Mouse (Mus musculus): Measurements from ENCODE around the gene Acadvl. TPM values are rescaled to one million over a fixed set of nuclear protein-coding genes. Genes with fewer than 3 reads are reported as not detected.

Gene Acadvl
- polyA plus RNA-seq, 1 experiment: 3.2 TPM

DNA sequence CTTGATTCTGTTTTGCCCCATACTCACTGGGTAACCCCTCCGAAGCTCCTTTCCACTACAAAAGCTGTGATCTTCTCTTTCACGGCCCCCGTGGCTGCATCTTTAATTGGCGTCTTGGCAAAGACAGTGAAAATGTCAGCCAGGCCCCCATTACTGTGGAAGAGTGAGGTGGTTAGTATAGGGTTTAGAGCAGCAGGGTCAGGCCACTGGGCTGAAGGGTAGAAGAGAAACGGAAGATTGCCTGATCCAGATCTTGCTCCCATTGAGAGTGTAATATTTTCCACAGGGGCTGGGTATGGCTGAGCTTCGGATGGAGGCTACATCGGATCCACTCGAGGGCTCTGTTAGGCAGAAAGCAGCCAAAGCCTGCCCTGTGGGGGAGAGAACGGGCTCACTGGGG, 2.3 kb downstream of the Acadvl start:
- Histone ChIP-seq H3K27me3 (ENCODE audit: control insufficient read depth) (no peaks in the 10 kb centered on the region), H3K9me3 (ENCODE audit: control insufficient read depth, low read length) (no peaks in the 10 kb centered on the region), H3K36me3 (ENCODE audit: control insufficient read depth) (peaks cover 66% of the 10 kb centered on the region), H3K4me3 (replicated peaks) (no peak overlapping the region), H3K4me1 (ENCODE audit: control insufficient read depth) (peaks cover 34% of the 10 kb centered on the region)
- TF ChIP-seq TAL1 (IDR thresholded peaks at IDR 0.05; ENCODE audit: low read length): no peak
- no peak for TF ChIP-seq GATA1 (IDR thresholded peaks at IDR 0.05; ENCODE audit: low read length)

DNA sequence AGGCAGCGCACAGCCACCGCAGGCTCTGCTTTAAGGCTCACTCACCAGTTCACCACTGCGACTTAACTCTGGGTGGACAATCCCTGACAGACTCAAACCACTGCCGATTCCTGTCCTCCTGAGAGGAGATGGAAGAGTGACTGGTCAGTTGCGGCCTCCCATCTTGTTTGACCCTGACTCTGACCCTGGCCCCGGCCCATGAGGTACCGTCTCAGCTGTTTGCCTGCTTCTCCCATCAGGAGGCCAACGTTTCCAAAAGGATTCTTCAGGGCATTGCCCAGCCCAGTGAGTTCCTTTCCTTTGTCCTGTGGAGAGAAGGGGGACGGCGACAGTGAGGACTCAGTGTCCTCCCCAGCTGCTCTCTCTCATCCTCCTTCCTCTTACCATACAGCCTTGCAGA, 4.2 kb downstream of the Acadvl start:
- Histone ChIP-seq H3K4me1 (ENCODE audit: control insufficient read depth) (peaks cover 24% of the 10 kb centered on the region), H3K9me3 (ENCODE audit: control insufficient read depth, low read length) (no peaks in the 10 kb centered on the region), H3K36me3 (ENCODE audit: control insufficient read depth) (peaks cover 86% of the 10 kb centered on the region), H3K4me3 (replicated peaks) (no peak overlapping the region), H3K27me3 (ENCODE audit: control insufficient read depth) (no peaks in the 10 kb centered on the region)
- TF ChIP-seq TAL1 (IDR thresholded peaks at IDR 0.05; ENCODE audit: low read length): no peak
- no peak for TF ChIP-seq GATA1 (IDR thresholded peaks at IDR 0.05; ENCODE audit: low read length)

DNA sequence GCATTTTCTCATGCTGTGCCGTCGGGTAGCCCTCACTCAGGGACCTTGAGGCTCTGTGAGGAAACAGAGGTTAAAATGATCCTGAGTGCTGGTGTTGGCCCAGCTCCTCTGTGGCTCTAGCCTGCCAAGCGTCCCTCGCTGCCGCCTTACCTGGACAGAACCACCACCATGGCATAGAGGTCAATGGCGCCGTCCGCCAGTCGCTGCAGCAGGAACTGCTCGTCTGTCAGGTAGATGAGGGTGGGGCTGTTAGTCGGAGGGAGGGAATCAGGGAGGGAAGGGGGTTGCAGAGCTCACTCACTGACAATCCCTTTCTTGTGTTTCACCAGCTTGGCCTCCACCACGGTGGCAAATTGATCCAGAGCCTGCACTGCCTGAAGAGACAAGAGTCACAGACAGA, 4.7 kb downstream of the Acadvl start:
- Histone ChIP-seq H3K27me3 (ENCODE audit: control insufficient read depth) (no peaks in the 10 kb centered on the region), H3K9me3 (ENCODE audit: control insufficient read depth, low read length) (no peaks in the 10 kb centered on the region), H3K36me3 (ENCODE audit: control insufficient read depth) (peaks cover 89% of the 10 kb centered on the region), H3K4me1 (ENCODE audit: control insufficient read depth) (peaks cover 21% of the 10 kb centered on the region), H3K4me3 (replicated peaks) (no peak overlapping the region)
- TF ChIP-seq TAL1 (IDR thresholded peaks at IDR 0.05; ENCODE audit: low read length): no peak
- TF ChIP-seq GATA1 (IDR thresholded peaks at IDR 0.05; ENCODE audit: low read length): no peak

DNA sequence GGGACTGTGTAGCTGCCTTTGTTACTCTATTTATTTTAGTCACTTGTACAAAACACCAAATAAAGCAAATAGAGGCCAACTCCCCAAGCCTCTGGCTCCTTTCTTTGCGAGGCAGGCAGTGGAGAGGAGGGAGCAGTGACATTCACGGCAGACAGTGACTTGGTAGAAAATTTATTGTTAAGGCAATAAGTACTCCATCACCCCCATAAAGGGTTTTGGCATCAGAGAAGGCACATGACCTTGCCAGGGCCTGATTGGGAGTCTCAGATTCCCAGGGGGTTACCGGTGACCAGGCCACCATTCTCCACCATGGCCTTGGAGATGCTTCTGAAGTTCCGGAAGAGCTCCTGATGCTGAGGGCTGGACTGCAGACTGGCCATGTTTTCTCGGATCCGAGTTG, 5.2 kb downstream of the Acadvl start:
- H3K27me3 ChIP-seq (ENCODE audit: control insufficient read depth): no peaks in the 10 kb centered on the region
- TF ChIP-seq GATA1 (IDR thresholded peaks at IDR 0.05; ENCODE audit: low read length): no peak
- H3K4me1 ChIP-seq (ENCODE audit: control insufficient read depth): peaks cover 16% of the 10 kb centered on the region
- no peak overlapping the region for H3K4me3 ChIP-seq (replicated peaks)
- no peaks in the 10 kb centered on the region for H3K9me3 ChIP-seq (ENCODE audit: control insufficient read depth, low read length)
- H3K36me3 ChIP-seq (ENCODE audit: control insufficient read depth): peaks cover 94% of the 10 kb centered on the region

- peaks cover 21% of the 10 kb centered on the region for H3K4me1 ChIP-seq (ENCODE audit: control insufficient read depth)
- H3K27me3 ChIP-seq (ENCODE audit: control insufficient read depth): no peaks in the 10 kb centered on the region
- no peak for TF ChIP-seq TAL1 (IDR thresholded peaks at IDR 0.05; ENCODE audit: low read length)
- TF ChIP-seq GATA1 (IDR thresholded peaks at IDR 0.05; ENCODE audit: low read length): no peak
- H3K36me3 ChIP-seq (ENCODE audit: control insufficient read depth): peaks cover 61% of the 10 kb centered on the region
- no peaks in the 10 kb centered on the region for H3K9me3 ChIP-seq (ENCODE audit: control insufficient read depth, low read length)
- H3K4me3 ChIP-seq (replicated peaks): no peak overlapping the region
Measured at GRCm38 (mm10) chr11:70005521-70005920, 9.7 kb downstream of the Acadvl start.

DNA sequence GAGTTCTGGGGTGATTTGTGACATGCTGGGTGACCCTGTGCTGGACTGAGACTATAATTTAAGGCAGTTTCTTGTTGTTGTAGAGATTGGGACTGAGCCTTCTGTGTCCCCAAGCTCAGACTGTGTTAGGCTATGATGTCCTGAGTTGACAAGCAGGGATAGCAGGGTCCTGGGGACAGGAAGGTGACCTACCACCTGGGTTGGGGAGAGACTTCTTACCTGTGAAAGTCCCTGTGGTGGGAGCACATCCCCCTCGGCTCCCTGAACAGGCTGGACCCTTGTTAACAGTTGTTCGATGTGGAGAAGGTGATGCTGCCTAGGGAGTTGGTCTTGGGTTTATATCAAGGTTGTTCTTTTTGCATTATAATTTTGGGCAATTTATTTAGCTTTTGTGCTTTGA, 12.7 kb downstream of the Acadvl start:
- Histone ChIP-seq H3K4me3 (replicated peaks) (no peak overlapping the region), H3K4me1 (ENCODE audit: control insufficient read depth) (peaks cover 51% of the 10 kb centered on the region), H3K27me3 (ENCODE audit: control insufficient read depth) (no peaks in the 10 kb centered on the region), H3K9me3 (ENCODE audit: control insufficient read depth, low read length) (no peaks in the 10 kb centered on the region), H3K36me3 (ENCODE audit: control insufficient read depth) (peaks cover 60% of the 10 kb centered on the region)
- TF ChIP-seq TAL1 (IDR thresholded peaks at IDR 0.05; ENCODE audit: low read length): no peak
- no peak for TF ChIP-seq GATA1 (IDR thresholded peaks at IDR 0.05; ENCODE audit: low read length)

GRCm38 (mm10) chr11:70001865-70002264, 13.3 kb downstream of the Acadvl start:
- Histone ChIP-seq H3K27me3 (ENCODE audit: control insufficient read depth) (no peaks in the 10 kb centered on the region), H3K36me3 (ENCODE audit: control insufficient read depth) (peaks cover 54% of the 10 kb centered on the region), H3K4me1 (ENCODE audit: control insufficient read depth) (peaks cover 57% of the 10 kb centered on the region), H3K4me3 (replicated peaks) (peak overlapping the region; percentile 4), H3K9me3 (ENCODE audit: control insufficient read depth, low read length) (no peaks in the 10 kb centered on the region)
- TF ChIP-seq GATA1 (IDR thresholded peaks at IDR 0.05; ENCODE audit: low read length) (no peak), TAL1 (IDR thresholded peaks at IDR 0.05; ENCODE audit: low read length) (no peak)

- no peak for TF ChIP-seq GATA1 (IDR thresholded peaks at IDR 0.05; ENCODE audit: low read length)
- no peak for TF ChIP-seq TAL1 (IDR thresholded peaks at IDR 0.05; ENCODE audit: low read length)
- peak overlapping the region; percentile 88 for H3K4me3 ChIP-seq (replicated peaks)
- H3K4me1 ChIP-seq (ENCODE audit: control insufficient read depth): peaks cover 60% of the 10 kb centered on the region
- peaks cover 47% of the 10 kb centered on the region for H3K36me3 ChIP-seq (ENCODE audit: control insufficient read depth)
- no peaks in the 10 kb centered on the region for H3K27me3 ChIP-seq (ENCODE audit: control insufficient read depth)
- H3K9me3 ChIP-seq (ENCODE audit: control insufficient read depth, low read length): no peaks in the 10 kb centered on the region
Measured at GRCm38 (mm10) chr11:70001159-70001558, 14.1 kb downstream of the Acadvl start.

DNA sequence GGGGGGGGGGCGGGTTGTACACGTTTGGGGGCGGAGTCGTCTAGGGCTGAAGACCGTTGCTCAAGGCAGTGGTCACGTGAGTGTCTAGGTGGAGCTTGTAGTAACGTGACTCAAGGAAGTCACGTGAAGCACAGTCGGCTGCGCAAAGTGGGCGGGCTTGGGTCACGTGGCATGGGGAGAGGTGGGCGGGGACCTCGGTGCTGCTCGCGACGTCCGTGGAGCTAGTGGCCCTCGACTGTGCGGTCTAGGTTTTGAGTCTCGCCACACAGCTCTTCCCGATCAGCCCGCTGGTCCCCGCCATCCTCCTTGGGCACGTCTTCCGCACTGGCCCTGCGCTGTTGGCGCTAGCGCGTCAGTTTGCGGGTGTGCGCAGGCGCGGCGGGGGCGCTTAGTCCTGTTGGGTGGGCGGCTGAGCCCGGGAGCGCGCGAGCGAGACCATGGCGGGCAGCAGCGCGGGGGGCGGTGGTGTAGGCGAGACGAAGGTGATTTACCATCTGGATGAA, 14.8 kb downstream of the Acadvl start, which contains the start of gene Dvl2:
Gene Dvl2 (plus strand): TSS at position 200 of the 503 bp plus-strand sequence.
- TF ChIP-seq TAL1 (IDR thresholded peaks at IDR 0.05; ENCODE audit: low read length) (no peak), GATA1 (IDR thresholded peaks at IDR 0.05; ENCODE audit: low read length) (no peak)
- Histone ChIP-seq H3K4me1 (ENCODE audit: control insufficient read depth) (peaks cover 60% of the 10 kb centered on the region), H3K36me3 (ENCODE audit: control insufficient read depth) (peaks cover 40% of the 10 kb centered on the region), H3K27me3 (ENCODE audit: control insufficient read depth) (no peaks in the 10 kb centered on the region), H3K4me3 (replicated peaks) (peak within 1 kb of the TSS; percentile 88), H3K9me3 (ENCODE audit: control insufficient read depth, low read length) (no peaks in the 10 kb centered on the region)

DNA sequence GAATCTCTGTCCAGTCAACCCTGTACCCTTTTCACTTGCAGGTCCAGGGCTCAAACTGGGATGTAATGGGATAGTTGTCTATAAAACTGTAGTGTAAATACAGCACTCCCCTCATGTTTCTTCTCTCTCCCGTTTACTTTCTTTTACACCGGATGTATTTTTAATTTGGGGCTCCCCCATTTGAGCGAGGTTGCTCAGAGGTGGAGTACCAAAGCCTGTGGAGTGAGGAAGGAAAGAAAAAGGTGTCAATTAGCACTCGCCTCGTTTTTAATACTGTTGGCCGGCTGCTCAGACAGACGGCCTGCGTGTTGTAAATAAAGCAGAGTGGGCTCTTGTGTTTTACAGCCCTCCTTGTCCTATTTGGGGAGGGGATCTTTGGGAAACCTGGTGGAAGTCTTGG, 15.5 kb downstream of the Acadvl start:
- H3K36me3 ChIP-seq (ENCODE audit: control insufficient read depth): peaks cover 39% of the 10 kb centered on the region
- H3K9me3 ChIP-seq (ENCODE audit: control insufficient read depth, low read length): no peaks in the 10 kb centered on the region
- peaks cover 66% of the 10 kb centered on the region for H3K4me1 ChIP-seq (ENCODE audit: control insufficient read depth)
- H3K4me3 ChIP-seq (replicated peaks): peak overlapping the region; percentile 88
- TF ChIP-seq GATA1 (IDR thresholded peaks at IDR 0.05; ENCODE audit: low read length) (no peak), TAL1 (IDR thresholded peaks at IDR 0.05; ENCODE audit: low read length) (no peak)
- H3K27me3 ChIP-seq (ENCODE audit: control insufficient read depth): no peaks in the 10 kb centered on the region
